Mouse (Mus musculus) gastrocnemius, adult 2 months (tissue): ENCODE data around the gene Sfrp5. TPM values are rescaled to one million over a fixed set of nuclear protein-coding genes. Genes with fewer than 3 reads are reported as not detected.

ENCODE experiments used
- DNase-seq: peaks from one replicate; pipeline ENCODE4 v3.0.0; 2022
- H3K27ac ChIP-seq: fragments of 200-600 bp; 2 replicates; pipeline ENCODE4 v1.8.1; 2022; ENCODE audit warnings: mild to moderate bottlenecking
- H3K4me3 ChIP-seq: fragments of 200-600 bp; 2 replicates; pipeline ENCODE4 v1.8.1; 2022; ENCODE audit warnings: mild to moderate bottlenecking, moderate library complexity
- CTCF ChIP-seq: fragments of 200-600 bp; IDR thresholded peaks from 2 replicates; pipeline ENCODE4 v1.8.1; 2022; ENCODE audit warnings: antibody characterized with exemption, mild to moderate bottlenecking, moderate library complexity
- intact Hi-C: fragments of 180-260 bp; cut with DNase I; formaldehyde crosslinking; loops from one replicate; pipeline ENCODE4 v1.15.1; 2025
- total RNA-seq, 2 experiments: library from RNA; stranded (reverse); gene quantifications; 2 replicates each; pipeline ENCODE4 v1.2.3; 2021

Sfrp5 gene
- total RNA-seq, 2 experiments from 2014 or later: 4.2 to 5.6 TPM

GRCm38 (mm10) chr19:42189735-42190134 is 12.3 kb downstream of the Sfrp5 start:
- H3K27ac ChIP-seq: no peak overlapping the region
- no peak for TF ChIP-seq CTCF
- intact Hi-C loops: no loop called here
- DNase-seq: no peak
- H3K4me3 ChIP-seq: no peak overlapping the region

GRCm38 (mm10) chr19:42182673-42183072 is 19.4 kb downstream of the Sfrp5 start:
- Histone ChIP-seq H3K4me3 (no peak overlapping the region), H3K27ac (no peak overlapping the region)
- DNase-seq: no peak
- intact Hi-C loops: no loop called here
- peak; percentile 56 for TF ChIP-seq CTCF

GRCm38 (mm10) chr19:42179356-42179755 is 22.7 kb downstream of the Sfrp5 start:
- no peak for DNase-seq
- no peak for TF ChIP-seq CTCF

GRCm38 (mm10) chr19:42177461-42177860 is 24.6 kb downstream of the Sfrp5 start:
- intact Hi-C loops: loop anchor here (10.0 kb wide), 1 partner anchor 1347 kb away; the partner anchor contains the start of gene Got1
- no peak for DNase-seq
- no peak for TF ChIP-seq CTCF

More at GRCm38 (mm10) chr19:42179356-42179755, 22.7 kb downstream of the Sfrp5 start:
- intact Hi-C loops: loop anchor here (10.0 kb wide), 1 partner anchor 1345 kb away; the partner anchor contains the start of gene Got1
- no peak overlapping the region for H3K4me3 ChIP-seq
- H3K27ac ChIP-seq: no peak overlapping the region

GRCm38 (mm10) chr19:42176841-42177240 is 25.2 kb downstream of the Sfrp5 start:
- intact Hi-C loops: loop anchor here (10.0 kb wide), 1 partner anchor 1348 kb away; the partner anchor contains the start of gene Got1
- Histone ChIP-seq H3K4me3 (no peak overlapping the region), H3K27ac (no peak overlapping the region)
- no peak for TF ChIP-seq CTCF
- DNase-seq: no peak

More at GRCm38 (mm10) chr19:42177461-42177860, 24.6 kb downstream of the Sfrp5 start:
- no peak overlapping the region for H3K27ac ChIP-seq
- no peak overlapping the region for H3K4me3 ChIP-seq

- intact Hi-C loops: loop anchor here (10.0 kb wide), 1 partner anchor 1355 kb away; the partner anchor contains the start of gene Got1
- TF ChIP-seq CTCF: no peak
- DNase-seq: peak; percentile 95
- H3K27ac ChIP-seq: peak overlapping the region; percentile 92
- peak overlapping the region; percentile 95 for H3K4me3 ChIP-seq
Observed at GRCm38 (mm10) chr19:42170025-42170969, 31.8 kb downstream of the Sfrp5 start.

GRCm38 (mm10) chr19:42169322-42169975 is 32.6 kb downstream of the Sfrp5 start:
- no peak overlapping the region for H3K4me3 ChIP-seq
- intact Hi-C loops: loop anchor here (5.0 kb wide), 1 partner anchor 132 kb away; the partner anchor contains the start of gene Ankrd2
- no peak for TF ChIP-seq CTCF
- DNase-seq: no peak
- no peak overlapping the region for H3K27ac ChIP-seq

- Histone ChIP-seq H3K4me3 (no peak overlapping the region), H3K27ac (no peak overlapping the region)
- intact Hi-C loops: loop anchor here (2.0 to 5.0 kb wide), 2 partner anchors 19 to 130 kb away; partner anchors contain the start of gene Ankrd2
- no peak for DNase-seq
- TF ChIP-seq CTCF: no peak
Observed at GRCm38 (mm10) chr19:42167489-42167888, 34.6 kb downstream of the Sfrp5 start.

GRCm38 (mm10) chr19:42166766-42167165 is 35.3 kb downstream of the Sfrp5 start:
- no peak overlapping the region for H3K27ac ChIP-seq
- no peak overlapping the region for H3K4me3 ChIP-seq
- no peak for DNase-seq
- no peak for TF ChIP-seq CTCF
- intact Hi-C loops: loop anchor here (2.0 to 5.0 kb wide), 2 partner anchors 18 to 129 kb away; partner anchors contain the start of gene Ankrd2

- peak overlapping the region; percentile 60 for H3K27ac ChIP-seq
- DNase-seq: peak; percentile 90
- H3K4me3 ChIP-seq: peak overlapping the region; percentile 63
- intact Hi-C loops: loop anchor here (2.0 to 5.0 kb wide), 2 partner anchors 17 to 129 kb away; partner anchors contain the start of gene Ankrd2
- no peak; the same call in 1 of the 2 replicates for TF ChIP-seq CTCF
Observed at GRCm38 (mm10) chr19:42166130-42166529, 35.9 kb downstream of the Sfrp5 start.

- Histone ChIP-seq H3K27ac (no peak overlapping the region), H3K4me3 (no peak overlapping the region)
- no peak for TF ChIP-seq CTCF
- intact Hi-C loops: no loop called here
- DNase-seq: no peak
Observed at GRCm38 (mm10) chr19:42164188-42164587, 37.9 kb downstream of the Sfrp5 start.

- intact Hi-C loops: no loop called here
- no peak for TF ChIP-seq CTCF
- no peak within 1 kb of the TSS for H3K27ac ChIP-seq
- H3K4me3 ChIP-seq: no peak within 1 kb of the TSS
- DNase-seq: no peak
Observed at GRCm38 (mm10) chr19:42163764-42164163, 38.3 kb downstream of the Sfrp5 start, which contains the start of gene Zfyve27. Zfyve27 (plus strand) TSS chr19:42163951.
